Mouse (Mus musculus): ENCODE measurements around the gene Mtg2. TPM values are rescaled to one million over a fixed set of nuclear protein-coding genes. Genes with fewer than 3 reads are reported as not detected.

Mtg2 gene
- 11.1 and 12.5 TPM in 2 replicates for polyA plus RNA-seq (2015; fragmentation: Nextera tagmentation; extraction: Ambion mirVana)

- Histone ChIP-seq H3K36me3 (replicated peaks) (peaks cover 7% of the 10 kb centered on the region; the same call in 1 of the 2 replicates), H3K4me1 (replicated peaks) (peaks cover 25% of the 10 kb centered on the region), H3K4me2 (peak within 1 kb of the TSS; percentile 84), H3K9ac (peak within 1 kb of the TSS; percentile 72), H3K27ac (replicated peaks) (peak within 1 kb of the TSS; percentile 67), H3K4me3 (replicated peaks) (peak within 1 kb of the TSS; percentile 85), H3K9me3 (replicated peaks) (no peaks in the 10 kb centered on the region), H3K27me3 (no peaks in the 10 kb centered on the region)
- WGBS (ENCODE audit: insufficient replicate concordance) = 6% methylated on average over 58 of the region's 58 CpGs
- peak; percentile 95 for ATAC-seq (ENCODE audit: insufficient read depth)
Observed at GRCm38 (mm10) chr2:180070481-180071453, at the start of gene Mtg2. Gene Mtg2, plus strand, starts transcription at chr2:180070588.

- Histone ChIP-seq H3K27ac (replicated peaks) (no peak overlapping the region), H3K4me2 (no peak overlapping the region), H3K9me3 (replicated peaks) (no peaks in the 10 kb centered on the region), H3K4me3 (replicated peaks) (no peak overlapping the region), H3K4me1 (replicated peaks) (peaks cover 19% of the 10 kb centered on the region), H3K9ac (no peak overlapping the region), H3K36me3 (replicated peaks) (no peaks in the 10 kb centered on the region), H3K27me3 (peaks cover 46% of the 10 kb centered on the region)
- no peak for ATAC-seq (ENCODE audit: insufficient read depth)
- WGBS (ENCODE audit: insufficient replicate concordance) = 51% methylated on average over 8 of the region's 8 CpGs
Observed at GRCm38 (mm10) chr2:180020919-180021318, 49.5 kb upstream of the Mtg2 start.

DNA sequence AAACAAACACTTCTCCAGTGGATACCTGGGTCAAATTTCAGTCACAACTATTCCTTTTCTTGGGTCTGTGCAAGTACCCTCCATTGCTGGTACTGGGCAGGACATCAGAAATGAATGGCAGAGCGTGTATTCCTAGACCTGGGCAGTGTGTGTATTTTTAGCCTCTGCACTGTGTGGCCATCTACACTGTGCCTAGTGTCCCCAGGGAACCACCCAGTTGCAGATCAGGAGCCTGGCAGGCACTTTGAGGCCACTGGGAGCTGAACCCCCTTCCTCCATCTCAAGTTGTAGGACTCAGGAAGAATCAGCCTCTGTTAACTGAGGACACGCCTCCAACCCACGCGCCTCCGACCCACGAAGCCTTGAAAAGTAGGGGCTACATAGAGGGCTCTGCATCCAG lies 47.6 kb upstream of the Mtg2 start:
- no peak overlapping the region for H3K4me2 ChIP-seq
- H3K27ac ChIP-seq (replicated peaks) = no peak overlapping the region
- H3K9me3 ChIP-seq (replicated peaks) = no peaks in the 10 kb centered on the region
- no peak overlapping the region for H3K9ac ChIP-seq
- H3K27me3 ChIP-seq = peaks cover 46% of the 10 kb centered on the region
- peaks cover 36% of the 10 kb centered on the region for H3K4me1 ChIP-seq (replicated peaks)
- H3K36me3 ChIP-seq (replicated peaks) = peaks cover 2% of the 10 kb centered on the region
- H3K4me3 ChIP-seq (replicated peaks) = no peak overlapping the region
- 58% methylated on average over 6 of the region's 6 CpGs for WGBS (ENCODE audit: insufficient replicate concordance)
- no peak for ATAC-seq (ENCODE audit: insufficient read depth)

DNA sequence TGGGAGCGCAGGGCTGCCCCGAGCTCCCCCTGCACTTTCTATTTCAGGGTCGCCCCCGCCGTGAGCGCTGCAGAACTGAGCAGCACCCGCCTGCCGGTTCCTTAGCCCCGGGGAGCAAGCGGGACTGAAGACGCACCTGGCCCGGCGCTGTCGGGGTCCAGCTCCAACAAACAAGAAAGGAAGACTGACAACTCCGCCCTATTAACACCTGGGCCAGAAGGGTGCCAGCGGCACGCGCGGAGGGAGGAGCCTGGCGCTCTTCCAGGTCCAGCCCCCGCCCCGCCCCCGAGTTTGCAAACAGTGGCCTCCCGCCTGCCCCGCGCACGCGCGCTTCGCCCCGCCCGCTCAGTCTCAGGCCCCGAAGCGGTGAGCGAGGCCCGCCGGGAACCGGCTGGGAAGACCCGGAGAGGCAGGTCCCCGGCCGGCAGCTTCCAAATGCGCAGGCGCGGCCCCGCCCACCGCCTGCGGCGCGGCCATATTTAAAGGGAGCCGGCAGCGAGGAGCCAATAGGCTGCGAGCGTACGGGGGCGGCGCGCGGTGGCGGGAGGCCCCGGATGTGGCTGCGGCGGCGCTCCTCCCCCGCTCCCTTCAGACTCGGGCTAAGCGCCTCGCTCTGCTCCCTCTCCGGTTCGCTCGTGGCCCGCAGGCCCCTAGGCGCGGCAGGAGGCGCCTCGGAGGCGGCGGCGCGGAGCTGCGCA lies 45.8 kb upstream of the Mtg2 start, which contains the start of gene Lsm14b:
Lsm14b (plus strand) TSS at position 587 of the 698 bp plus-strand sequence.
- Histone ChIP-seq H3K4me1 (replicated peaks) (peaks cover 40% of the 10 kb centered on the region), H3K9me3 (replicated peaks) (no peaks in the 10 kb centered on the region), H3K27ac (replicated peaks) (peak within 1 kb of the TSS; percentile 96), H3K27me3 (peaks cover 40% of the 10 kb centered on the region), H3K4me2 (peak within 1 kb of the TSS; percentile 99), H3K4me3 (replicated peaks) (peak within 1 kb of the TSS; percentile 93), H3K9ac (peak within 1 kb of the TSS; percentile 86), H3K36me3 (replicated peaks) (peaks cover 19% of the 10 kb centered on the region)
- ATAC-seq (ENCODE audit: insufficient read depth) = peak; percentile 95
- WGBS (ENCODE audit: insufficient replicate concordance) = 1% methylated on average over 80 of the region's 80 CpGs

DNA sequence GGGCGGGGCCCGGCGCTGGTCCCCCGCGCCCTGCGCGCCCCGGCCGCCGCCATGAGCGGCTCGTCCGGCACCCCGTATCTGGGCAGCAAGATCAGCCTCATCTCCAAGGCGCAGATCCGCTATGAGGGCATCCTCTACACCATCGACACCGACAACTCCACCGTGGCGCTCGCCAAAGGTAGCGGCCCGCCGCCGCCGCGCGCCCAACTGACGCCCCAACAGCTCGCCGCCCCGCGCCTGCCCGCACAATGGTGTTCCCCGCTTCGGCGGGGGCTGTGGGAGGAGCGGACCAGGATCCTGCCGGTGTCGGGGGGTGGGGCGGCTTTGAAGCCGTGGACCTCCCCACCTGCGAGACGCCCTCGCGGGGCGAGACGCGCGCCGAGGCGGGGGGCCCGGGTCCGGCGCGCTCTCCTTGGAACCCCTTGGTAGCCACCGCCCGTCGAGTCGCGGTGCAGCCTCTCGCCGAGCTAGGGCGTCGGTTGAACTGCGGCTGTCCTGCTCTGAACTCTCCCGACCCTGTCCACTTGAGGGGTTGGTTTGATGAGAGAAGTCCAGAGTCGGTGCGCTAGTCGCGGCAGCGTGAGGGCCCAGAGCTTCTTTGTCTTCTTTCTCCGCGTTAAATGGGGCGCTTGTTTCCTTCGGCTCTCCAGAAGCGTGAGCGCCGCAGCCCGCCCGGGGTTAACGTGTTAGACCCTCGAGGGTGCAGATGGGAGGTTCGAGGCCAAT lies 45.1 kb upstream of the Mtg2 start:
- under 1% methylated on average over 84 of the region's 84 CpGs for WGBS (ENCODE audit: insufficient replicate concordance)
- H3K4me3 ChIP-seq (replicated peaks) = peak overlapping the region; percentile 93
- peak; percentile 1 for ATAC-seq (ENCODE audit: insufficient read depth)
- peak overlapping the region; percentile 96 for H3K27ac ChIP-seq (replicated peaks)
- peak overlapping the region; percentile 86 for H3K9ac ChIP-seq
- no peaks in the 10 kb centered on the region for H3K9me3 ChIP-seq (replicated peaks)
- H3K36me3 ChIP-seq (replicated peaks) = peaks cover 25% of the 10 kb centered on the region
- H3K4me2 ChIP-seq = peak overlapping the region; percentile 99
- H3K27me3 ChIP-seq = peaks cover 35% of the 10 kb centered on the region
- peaks cover 40% of the 10 kb centered on the region for H3K4me1 ChIP-seq (replicated peaks)

DNA sequence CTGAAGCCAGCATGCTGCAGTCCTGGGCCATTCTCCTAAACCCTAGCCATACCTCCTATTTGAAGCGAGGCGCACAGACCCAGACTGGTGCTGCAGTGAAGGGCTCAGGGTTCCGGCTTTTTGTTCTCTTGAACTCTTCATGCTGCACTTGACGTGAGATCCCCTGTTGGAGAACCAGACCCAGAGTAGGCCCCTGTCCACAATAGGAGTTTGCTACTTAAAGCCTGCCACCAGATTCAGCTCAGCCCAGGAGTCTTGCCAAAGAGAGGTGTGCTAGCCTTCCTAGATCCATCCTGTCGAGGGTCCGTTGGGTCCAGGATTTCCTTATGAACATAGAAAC lies 44.6 kb upstream of the Mtg2 start:
- Histone ChIP-seq H3K4me1 (replicated peaks) (peaks cover 40% of the 10 kb centered on the region), H3K36me3 (replicated peaks) (peaks cover 30% of the 10 kb centered on the region), H3K9me3 (replicated peaks) (no peaks in the 10 kb centered on the region), H3K27ac (replicated peaks) (0 out of 2 replicates have a peak overlapping the region, but pooled peaks have one; percentile 96), H3K4me2 (peak overlapping the region; percentile 99), H3K27me3 (peaks cover 30% of the 10 kb centered on the region), H3K4me3 (replicated peaks) (peak overlapping the region; percentile 93), H3K9ac (peak overlapping the region; percentile 86)
- 19% methylated on average over 6 of the region's 6 CpGs for WGBS (ENCODE audit: insufficient replicate concordance)
- ATAC-seq (ENCODE audit: insufficient read depth) = no peak

- WGBS (ENCODE audit: insufficient replicate concordance) = 73% methylated on average over 9 of the region's 9 CpGs
- ATAC-seq (ENCODE audit: insufficient read depth) = no peak
- peaks cover 40% of the 10 kb centered on the region for H3K4me1 ChIP-seq (replicated peaks)
- H3K36me3 ChIP-seq (replicated peaks) = peaks cover 49% of the 10 kb centered on the region
- no peak overlapping the region for H3K4me3 ChIP-seq (replicated peaks)
- no peak overlapping the region for H3K4me2 ChIP-seq
- no peaks in the 10 kb centered on the region for H3K9me3 ChIP-seq (replicated peaks)
- H3K27ac ChIP-seq (replicated peaks) = no peak overlapping the region
- no peak overlapping the region for H3K9ac ChIP-seq
- H3K27me3 ChIP-seq = peaks cover 10% of the 10 kb centered on the region
Observed at GRCm38 (mm10) chr2:180027768-180028167, 42.6 kb upstream of the Mtg2 start.

- Histone ChIP-seq H3K36me3 (replicated peaks) (peaks cover 84% of the 10 kb centered on the region), H3K4me1 (replicated peaks) (peaks cover 20% of the 10 kb centered on the region), H3K4me2 (no peak overlapping the region), H3K4me3 (replicated peaks) (no peak overlapping the region), H3K27me3 (no peaks in the 10 kb centered on the region), H3K9ac (no peak overlapping the region), H3K27ac (replicated peaks) (no peak overlapping the region), H3K9me3 (replicated peaks) (no peaks in the 10 kb centered on the region)
- ATAC-seq (ENCODE audit: insufficient read depth) = no peak
- 78% methylated on average over 6 of the region's 6 CpGs for WGBS (ENCODE audit: insufficient replicate concordance)
Observed at GRCm38 (mm10) chr2:180031270-180031669, 39.1 kb upstream of the Mtg2 start.

DNA sequence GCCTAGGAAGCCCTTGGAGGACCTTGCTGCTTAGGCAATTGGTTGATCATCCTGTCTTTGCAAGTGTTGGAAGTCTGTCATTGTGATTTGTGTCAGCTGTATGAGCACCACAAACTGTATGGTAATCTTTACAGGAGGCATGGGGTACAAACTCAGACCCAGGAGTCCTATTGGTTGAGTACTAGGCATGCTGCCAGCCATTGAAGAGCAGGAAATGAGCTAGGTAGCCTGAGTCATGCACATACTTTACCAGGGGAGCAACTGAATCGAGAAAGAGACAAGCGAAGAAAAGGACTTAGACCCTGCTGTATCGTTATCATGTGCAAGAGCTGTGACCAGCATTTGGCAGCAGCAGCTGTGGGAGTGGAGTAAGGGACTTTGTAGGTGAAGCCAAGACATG lies 37.5 kb upstream of the Mtg2 start:
- no peaks in the 10 kb centered on the region for H3K9me3 ChIP-seq (replicated peaks)
- no peak overlapping the region for H3K4me3 ChIP-seq (replicated peaks)
- H3K9ac ChIP-seq = no peak overlapping the region
- no peaks in the 10 kb centered on the region for H3K27me3 ChIP-seq
- no peak for ATAC-seq (ENCODE audit: insufficient read depth)
- peaks cover 98% of the 10 kb centered on the region for H3K36me3 ChIP-seq (replicated peaks)
- H3K27ac ChIP-seq (replicated peaks) = no peak overlapping the region
- no peak overlapping the region for H3K4me2 ChIP-seq
- 0 out of 2 replicates have a peak, but pooled peaks cover 4% of the 10 kb centered on the region for H3K4me1 ChIP-seq (replicated peaks)
- 74% methylated on average over 3 of the region's 3 CpGs for WGBS (ENCODE audit: insufficient replicate concordance)

- 59% methylated on average over 3 of the region's 3 CpGs for WGBS (ENCODE audit: insufficient replicate concordance)
- no peak for ATAC-seq (ENCODE audit: insufficient read depth)
Observed at GRCm38 (mm10) chr2:180033956-180034355, 36.4 kb upstream of the Mtg2 start.

More at GRCm38 (mm10) chr2:180033956-180034355, 36.4 kb upstream of the Mtg2 start:
- H3K4me1 ChIP-seq (replicated peaks) = 0 out of 2 replicates have a peak, but pooled peaks cover 3% of the 10 kb centered on the region
- H3K27ac ChIP-seq (replicated peaks) = no peak overlapping the region
- H3K36me3 ChIP-seq (replicated peaks) = peaks cover 98% of the 10 kb centered on the region
- no peak overlapping the region for H3K9ac ChIP-seq
- no peak overlapping the region for H3K4me3 ChIP-seq (replicated peaks)
- no peaks in the 10 kb centered on the region for H3K9me3 ChIP-seq (replicated peaks)
- H3K27me3 ChIP-seq = no peaks in the 10 kb centered on the region
- no peak overlapping the region for H3K4me2 ChIP-seq

All from liver, embryonic 15.5 days (tissue).